ENCODE assay signal across 8 mouse cellular contexts in the genomic region with DNA sequence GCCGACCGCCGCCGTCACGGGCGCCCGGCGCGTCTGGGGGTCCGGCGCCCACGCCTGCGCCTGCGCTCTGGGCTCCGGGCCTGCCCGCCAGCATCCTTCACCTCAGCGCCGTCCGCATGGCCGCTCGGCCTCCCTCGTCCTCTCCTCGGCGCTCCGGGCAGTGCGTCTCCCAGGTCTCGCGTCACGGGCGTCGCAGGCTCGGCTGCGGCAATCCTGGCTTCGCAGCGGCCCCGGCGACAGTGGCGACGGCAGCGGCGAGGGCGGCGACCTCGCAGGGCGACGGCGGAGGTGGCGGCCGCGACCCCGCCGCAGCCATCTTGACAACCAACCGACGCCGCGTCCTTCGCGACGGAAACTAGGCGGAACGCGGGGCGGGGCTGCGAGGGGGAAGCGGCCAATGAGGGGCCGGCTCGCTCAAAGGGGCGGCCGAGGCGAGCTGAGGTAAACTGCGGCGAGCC. TPM values are rescaled to one million over a fixed set of nuclear protein-coding genes. Genes with fewer than 3 reads are reported as not detected.
DNase-seq lines count a peak whose midpoint lies in the region.

A gene (minus strand): TSS at position 178 of the 458 bp plus-strand sequence.

- DNase-seq in adipocyte (ENCODE audit: low spot score): peak; percentile 7
- DNase-seq in cerebellum, postnatal 4 days (ENCODE audit: low spot score in 2 of 2): peak; percentile 62 to 79
- DNase-seq in gastrocnemius, postnatal 10 days: peak; percentile 82
- DNase-seq in hindlimb bud, embryonic 11.5 days (ENCODE audit: extremely low spot score, low read depth, low spot score): peak; percentile 30
- peak; percentile 78 to 87 for DNase-seq in left cerebral cortex, adult 18-20 months (ENCODE audit: low spot score in 2 of 2)
- DNase-seq in lung, postnatal 36 days: peak; percentile 86
- peak; percentile 92 for DNase-seq in retina, postnatal 1 day
- DNase-seq in thymus, postnatal 4 days: peak; percentile 84

RNA-seq across cellular contexts. Expression of the gene that starts here (rescaled TPM):
- total RNA-seq in gastrocnemius, postnatal 10 days (2021): 1 to 10 TPM; 1.2 to 1.3 TPM
- total RNA-seq in left cerebral cortex, adult 18-20 months (2021): 10 to 100 TPM; 19.6 to 23.3 TPM

Comparison
In these comparisons a context has a peak if more than half of its experiments do, and no peak if none do; other contexts are left out.
1. Peak in every context shown above with its lines: DNase-seq.
2. RNA of the gene that starts here (total RNA-seq): 19.6 to 23.3 TPM in left cerebral cortex, adult 18-20 months; 1.2 to 1.3 TPM in gastrocnemius, postnatal 10 days; every median in the first group is over 4 times any median in the second.
3. DNase-seq: peak in every context shown above with its lines; median percentile 92 in retina, postnatal 1 day; 86 in lung, postnatal 36 days; 84 in thymus, postnatal 4 days; 82 in left cerebral cortex, adult 18-20 months; 82 in gastrocnemius, postnatal 10 days; 70 in cerebellum, postnatal 4 days; 30 in hindlimb bud, embryonic 11.5 days; 7 in adipocyte.